Mouse (Mus musculus): ENCODE measurements around the gene Vps4a. TPM values are rescaled to one million over a fixed set of nuclear protein-coding genes. Genes with fewer than 3 reads are reported as not detected.
"Not testable (repeated sequence)": the region's sequence is repeated elsewhere in the genome, so short reads cannot be mapped to it uniquely, and the experiment has no call there.

Vps4a gene
- total and polyA plus RNA-seq, 3 experiments = 38.1 to 43.2 TPM; not detected in 1

DNA sequence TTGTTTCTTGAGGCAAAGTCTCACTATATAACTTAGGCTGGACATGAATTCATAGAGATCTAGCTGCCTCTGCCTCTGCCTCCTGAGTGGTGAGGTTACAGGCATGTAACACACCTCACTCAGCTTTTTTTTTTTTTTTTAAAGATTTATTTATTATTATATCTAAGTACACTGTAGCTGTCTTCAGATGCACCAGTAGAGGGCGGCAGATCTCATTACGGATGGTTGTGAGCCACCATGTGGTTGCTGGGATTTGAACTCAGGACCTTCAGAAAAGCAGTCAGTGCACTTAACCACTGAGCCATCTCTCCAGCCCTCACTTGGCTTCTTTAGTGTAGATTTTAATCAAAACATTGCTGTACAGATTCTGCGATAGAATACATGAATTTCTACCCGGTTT, 34.7 kb upstream of the Vps4a start:
- H3K36me3 ChIP-seq (ENCODE audit: control insufficient read depth in 1 of 2, insufficient read depth in 2 of 2, low read length in 2 of 2); H3K79me2 ChIP-seq (ENCODE audit: control insufficient read depth, insufficient read depth, low read length, poor library complexity); H3K9ac ChIP-seq (ENCODE audit: control insufficient read depth, low read depth, low read length, poor library complexity, severe bottlenecking); H3K4me1 ChIP-seq (ENCODE audit: control insufficient read depth in 1 of 2, insufficient read depth in 2 of 2, low read length in 2 of 2); H3K27ac ChIP-seq (ENCODE audit: control insufficient read depth, low read depth, low read length); H3K27me3 ChIP-seq (ENCODE audit: control insufficient read depth in 1 of 2, insufficient read depth in 2 of 2, low read length in 2 of 2); H3K9me3 ChIP-seq (replicated peaks; ENCODE audit: insufficient read depth, low read length); H3K4me3 ChIP-seq (ENCODE audit: control insufficient read depth in 1 of 2, insufficient read depth in 1 of 2, low read depth in 2 of 2, low read length in 2 of 2): not testable (repeated sequence)
- peak; percentile 41 for DNase-seq (ENCODE audit: low read depth, low spot score)
- peak in 2 of 3 experiments; percentile 8 to 28; a peak in 3 of 6 replicates for TF ChIP-seq CTCF (IDR thresholded peaks at IDR 0.05 in 2 of 3, conservative IDR thresholded peaks at IDR 0.05 in 1 of 3; ENCODE audit: control insufficient read depth in 1 of 3, insufficient read depth in 1 of 3, low read depth in 2 of 3, low read length in 3 of 3, poor library complexity in 1 of 3, severe bottlenecking in 1 of 3)
- peak; percentile 75 for TF ChIP-seq ZNF384 (IDR thresholded peaks at IDR 0.05; ENCODE audit: low read depth, low read length)

DNA sequence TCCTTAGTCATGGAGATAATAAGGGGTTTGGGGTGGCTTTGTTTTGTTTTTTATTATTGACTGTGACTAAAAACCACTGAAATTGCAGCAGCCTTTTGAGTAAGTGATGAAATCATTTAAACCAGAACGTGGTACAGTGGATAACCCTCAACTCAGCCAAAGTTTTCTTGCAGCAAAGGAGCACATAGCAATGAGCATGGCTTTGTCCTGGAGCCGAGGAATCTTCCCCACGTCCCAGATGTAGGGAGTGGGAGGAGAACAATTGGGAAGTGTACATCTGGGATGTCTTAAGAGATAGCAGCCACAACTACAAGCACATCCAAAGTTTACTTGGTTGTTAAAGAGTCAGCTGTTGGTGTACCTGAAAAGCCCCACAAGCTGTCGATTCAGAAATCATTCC, 33.6 kb upstream of the Vps4a start:
- no peak for DNase-seq (ENCODE audit: low read depth, low spot score)
- no peak overlapping the region for H3K27ac ChIP-seq (ENCODE audit: control insufficient read depth, low read depth, low read length)
- no peaks in the 10 kb centered on the region for H3K4me1 ChIP-seq (ENCODE audit: control insufficient read depth in 1 of 2, insufficient read depth in 2 of 2, low read length in 2 of 2)
- H3K9ac ChIP-seq (ENCODE audit: control insufficient read depth, low read depth, low read length, poor library complexity, severe bottlenecking) = no peak overlapping the region
- TF ChIP-seq ELF1 (IDR thresholded peaks at IDR 0.05; ENCODE audit: low read depth, low read length) (no peak), TCF12 (IDR thresholded peaks at IDR 0.05; ENCODE audit: low read depth, low read length) (no peak), CHD2 (IDR thresholded peaks at IDR 0.05; ENCODE audit: low read length) (no peak), MXI1 (IDR thresholded peaks at IDR 0.05; ENCODE audit: low read depth, low read length) (no peak), ZNF384 (IDR thresholded peaks at IDR 0.05; ENCODE audit: low read depth, low read length) (no peak), POLR2AphosphoS2 (IDR thresholded peaks at IDR 0.05; ENCODE audit: low read length) (no peak), ZKSCAN1 (IDR thresholded peaks at IDR 0.05; ENCODE audit: low read depth, low read length) (no peak), USF2 (IDR thresholded peaks at IDR 0.05; ENCODE audit: borderline replicate concordance in 1 of 2, insufficient read depth in 1 of 2, low read depth in 1 of 2, low read length in 2 of 2) (no peak), EP300 (IDR thresholded peaks at IDR 0.05; ENCODE audit: low read depth in 1 of 2, low read length in 2 of 2) (no peak), RAD21 (IDR thresholded peaks at IDR 0.05; ENCODE audit: low read depth, low read length) (no peak), CTCF (IDR thresholded peaks at IDR 0.05 in 2 of 3, conservative IDR thresholded peaks at IDR 0.05 in 1 of 3; ENCODE audit: control insufficient read depth in 1 of 3, insufficient read depth in 1 of 3, low read depth in 2 of 3, low read length in 3 of 3, poor library complexity in 1 of 3, severe bottlenecking in 1 of 3) (no peak), POLR2AphosphoS5 (IDR thresholded peaks at IDR 0.05; ENCODE audit: borderline replicate concordance, low read depth, low read length) (no peak), MYC (IDR thresholded peaks at IDR 0.05; ENCODE audit: low read depth, low read length) (no peak), GATA1 (IDR thresholded peaks at IDR 0.05; ENCODE audit: low read depth, low read length) (no peak), CHD1 (IDR thresholded peaks at IDR 0.05; ENCODE audit: low read depth, low read length) (no peak), MYB (IDR thresholded peaks at IDR 0.05; ENCODE audit: low read depth, low read length) (no peak), TBP (IDR thresholded peaks at IDR 0.05; ENCODE audit: low read depth, low read length) (no peak), NELFE (IDR thresholded peaks at IDR 0.05; ENCODE audit: low read depth, low read length) (no peak), NRF1 (IDR thresholded peaks at IDR 0.05; ENCODE audit: insufficient read depth, low read depth, low read length, poor library complexity, severe bottlenecking) (no peak), ZC3H11A (IDR thresholded peaks at IDR 0.05; ENCODE audit: low read depth, low read length) (no peak)
- H3K4me3 ChIP-seq (ENCODE audit: control insufficient read depth in 1 of 2, insufficient read depth in 1 of 2, low read depth in 2 of 2, low read length in 2 of 2) = no peak overlapping the region
- no peaks in the 10 kb centered on the region for H3K27me3 ChIP-seq (ENCODE audit: control insufficient read depth in 1 of 2, insufficient read depth in 2 of 2, low read length in 2 of 2)
- H3K79me2 ChIP-seq (ENCODE audit: control insufficient read depth, insufficient read depth, low read length, poor library complexity) = no peaks in the 10 kb centered on the region
- H3K9me3 ChIP-seq (replicated peaks; ENCODE audit: insufficient read depth, low read length) = no peaks in the 10 kb centered on the region
- H3K36me3 ChIP-seq (ENCODE audit: control insufficient read depth in 1 of 2, insufficient read depth in 2 of 2, low read length in 2 of 2) = no peaks in the 10 kb centered on the region

All from MEL (cell line).